Mouse (Mus musculus) intestine, embryonic 16.5 days (tissue): ENCODE results near the gene Mrpl14. TPM values are rescaled to one million over a fixed set of nuclear protein-coding genes. Genes with fewer than 3 reads are reported as not detected.

Experiments
- ATAC-seq: fragments of 200-750 bp; cut with Nextera tagmentation; 2 replicates; pipeline ENCODE4 v1.8.0; 2017; ENCODE audit warnings: moderate TSS enrichment, moderate library complexity
- H3K27ac ChIP-seq: fragments of 300-500 bp; sonication (generic); 2 replicates; pipeline ENCODE4 v1.5.1; 2014; ENCODE audit warnings: mild to moderate bottlenecking, low read length
- H3K27me3 ChIP-seq: fragments of 300-500 bp; sonication (generic); replicated peaks from 2 replicates; pipeline ENCODE4 v1.6.1; 2014; ENCODE audit warnings: low read length, control low read depth, mixed read lengths; ENCODE audit not compliant: control insufficient read depth, insufficient read depth
- H3K36me3 ChIP-seq: fragments of 300-500 bp; sonication (generic); 2 replicates; pipeline ENCODE4 v1.6.1; 2014; ENCODE audit warnings: low read length, control low read depth; ENCODE audit not compliant: control insufficient read depth, insufficient read depth
- H3K4me1 ChIP-seq: fragments of 300-500 bp; sonication (generic); 2 replicates; pipeline ENCODE4 v1.6.1; 2014; ENCODE audit warnings: low read length, control low read depth, mixed read lengths; ENCODE audit not compliant: control insufficient read depth, insufficient read depth
- H3K4me2 ChIP-seq: fragments of 300-500 bp; sonication (generic); 2 replicates; pipeline ENCODE4 v1.6.1; 2014; ENCODE audit warnings: low read depth, low read length, control low read depth
- H3K4me3 ChIP-seq: fragments of 300-500 bp; sonication (generic); 2 replicates; pipeline ENCODE4 v1.5.1; 2014; ENCODE audit warnings: mild to moderate bottlenecking, low read length
- H3K9ac ChIP-seq: fragments of 300-500 bp; sonication (generic); 2 replicates; pipeline ENCODE4 v1.6.1; 2014; ENCODE audit warnings: low read depth, low read length
- H3K9me3 ChIP-seq: fragments of 300-500 bp; sonication (generic); 2 replicates; pipeline ENCODE4 v1.6.1; 2016; ENCODE audit warnings: low read length, control low read depth; ENCODE audit not compliant: control insufficient read depth
- WGBS: fragments of 180-500 bp; shearing (Covaris S2); extraction: QIAGEN DNeasy Blood & Tissue Kit; methylation state at CpG from one replicate; pipeline ENCODE4 v1.1.7; 2014; 5-methylcytosine and 5-hydroxymethylcytosine counted together
- polyA plus RNA-seq: library from polyadenylated mRNA; unstranded; fragments of >200 nt; fragmentation: Nextera tagmentation; extraction: Ambion mirVana; gene quantifications from 2 replicates; pipeline ENCODE4 v1.2.1, GENCODE M21; 2015

The Mrpl14 gene
- polyA plus RNA-seq = 149 and 154 TPM in 2 replicates

DNA sequence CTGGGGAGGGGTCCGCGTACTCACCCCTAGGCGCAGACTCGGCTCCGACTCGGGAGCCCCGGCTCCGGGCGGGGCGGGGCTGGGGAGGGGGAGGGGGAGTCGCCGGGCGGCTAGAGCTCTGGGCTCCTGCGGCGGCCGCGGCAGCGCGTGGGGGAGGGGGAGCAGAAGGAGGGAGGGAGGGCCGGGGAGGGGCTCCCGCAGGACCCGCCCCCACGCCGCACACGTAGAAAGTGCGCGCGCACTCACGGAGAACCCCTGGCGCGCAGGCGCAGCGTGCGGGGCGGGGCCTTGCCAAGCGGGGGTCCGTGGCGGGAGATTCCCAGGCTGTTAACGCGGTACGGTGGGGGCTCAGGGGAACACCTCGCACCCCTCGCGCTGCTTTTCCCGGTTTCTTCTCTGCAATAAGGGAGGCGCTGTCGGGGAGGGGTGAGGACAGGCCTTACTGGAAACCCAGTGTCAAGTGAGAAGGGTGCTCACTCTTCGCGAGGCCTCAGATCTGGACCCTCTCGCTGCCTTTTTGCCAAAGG is at the start of gene Mrpl14:
TSS of gene Mrpl14 (plus strand) at position 230 of the 527 bp plus-strand sequence.
- 1% methylated on average over 36 of the region's 50 CpGs for WGBS
- ATAC-seq = peak; percentile 87

DNA sequence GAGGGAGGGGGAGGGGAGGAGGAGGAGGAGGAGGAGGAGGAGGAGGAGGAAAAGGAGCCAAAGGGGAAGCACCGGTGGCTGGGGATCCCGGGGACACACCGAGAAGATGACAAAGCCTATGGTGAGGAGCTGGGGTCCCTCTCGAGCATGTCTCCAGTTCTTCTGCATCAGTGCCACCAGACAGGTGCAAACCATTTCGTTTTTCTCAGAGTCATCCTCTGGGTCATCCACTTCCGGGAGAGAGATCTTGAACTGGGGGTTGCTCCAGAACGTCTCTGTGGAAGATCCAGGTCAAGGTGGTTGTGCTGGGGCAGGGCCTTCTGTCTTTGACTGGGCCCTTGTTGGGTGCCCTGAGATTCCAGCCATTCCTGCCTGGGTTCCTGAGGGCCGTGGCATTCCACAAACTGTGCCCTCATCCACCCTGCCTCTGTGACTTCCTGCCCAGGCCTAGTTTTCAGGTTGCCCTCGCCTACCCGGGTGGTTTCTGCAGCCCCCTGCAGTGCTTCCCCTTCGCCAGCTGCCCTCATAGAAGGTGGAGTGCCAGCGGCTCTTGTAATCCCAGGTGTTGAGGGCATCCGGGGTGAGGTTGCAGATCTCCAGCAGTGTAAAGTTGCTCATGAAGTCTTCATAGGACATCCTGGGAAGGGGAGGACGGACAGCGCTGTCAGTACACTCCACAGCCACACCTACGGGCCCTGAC is 47.4 kb upstream of the Mrpl14 start:
- 80% methylated on average over 16 of the region's 16 CpGs for WGBS
- no peaks in the 10 kb centered on the region for H3K9me3 ChIP-seq
- no peaks in the 10 kb centered on the region for H3K4me1 ChIP-seq
- no peak overlapping the region for H3K9ac ChIP-seq
- H3K4me2 ChIP-seq = no peak overlapping the region
- no peak for ATAC-seq
- H3K27me3 ChIP-seq = no peaks in the 10 kb centered on the region
- no peaks in the 10 kb centered on the region for H3K36me3 ChIP-seq
- H3K4me3 ChIP-seq = no peak overlapping the region
- no peak overlapping the region for H3K27ac ChIP-seq

More for the DNA sequence above, at the start of gene Mrpl14:
- no peaks in the 10 kb centered on the region for H3K9me3 ChIP-seq
- peak within 1 kb of the TSS; percentile 65 for H3K27ac ChIP-seq
- H3K27me3 ChIP-seq = no peaks in the 10 kb centered on the region
- H3K36me3 ChIP-seq = no peaks in the 10 kb centered on the region
- peaks cover 25% of the 10 kb centered on the region for H3K4me1 ChIP-seq
- peak within 1 kb of the TSS; percentile 94 for H3K9ac ChIP-seq
- H3K4me2 ChIP-seq = peak within 1 kb of the TSS; percentile 91
- peak within 1 kb of the TSS; percentile 95 for H3K4me3 ChIP-seq

DNA sequence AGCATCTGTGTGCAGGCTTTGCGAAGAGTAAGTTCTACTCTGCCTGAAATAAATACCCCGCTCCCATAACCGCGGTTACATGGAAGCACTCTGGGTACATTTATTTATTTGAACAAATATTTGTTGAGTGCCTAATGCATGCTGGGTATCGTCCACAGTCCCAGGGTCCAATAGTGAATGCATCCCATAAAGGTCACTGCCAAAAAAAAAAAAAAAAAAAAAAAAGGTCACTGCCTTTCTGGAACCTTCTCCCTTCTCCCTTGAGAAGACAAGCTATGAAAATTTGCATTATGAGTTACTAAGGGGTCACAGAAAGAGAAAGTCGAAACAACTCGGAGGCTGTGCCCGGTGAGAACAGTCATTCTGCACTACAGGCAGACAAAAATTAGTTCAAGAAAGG is 44.1 kb upstream of the Mrpl14 start:
- ATAC-seq = no peak
- H3K9me3 ChIP-seq = no peaks in the 10 kb centered on the region
- H3K4me2 ChIP-seq = no peak overlapping the region
- no peak overlapping the region for H3K4me3 ChIP-seq
- no peaks in the 10 kb centered on the region for H3K4me1 ChIP-seq
- no peaks in the 10 kb centered on the region for H3K36me3 ChIP-seq
- H3K27me3 ChIP-seq = no peaks in the 10 kb centered on the region
- WGBS = 82% methylated on average over 8 of the region's 8 CpGs
- H3K27ac ChIP-seq = no peak overlapping the region
- no peak overlapping the region for H3K9ac ChIP-seq

DNA sequence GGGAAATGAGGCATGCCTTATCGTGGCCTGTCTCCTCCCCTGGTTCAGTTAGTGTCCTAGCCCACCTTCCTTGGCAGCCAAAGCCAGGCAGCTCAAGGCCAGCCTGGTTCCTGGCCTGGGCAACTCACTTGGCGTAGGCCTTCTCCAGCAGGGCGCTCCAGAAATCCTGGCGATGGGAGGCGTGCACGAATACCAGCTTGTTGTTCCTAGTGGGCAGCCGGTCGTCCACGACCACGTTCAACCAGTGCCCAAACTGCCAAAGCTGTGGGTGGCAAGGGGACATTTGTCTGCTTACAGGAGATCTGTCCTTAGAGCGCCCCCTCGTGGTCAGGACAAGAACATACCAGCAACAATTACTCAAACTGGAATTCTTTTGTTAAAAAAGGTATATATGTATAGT is 43.4 kb upstream of the Mrpl14 start:
- no peaks in the 10 kb centered on the region for H3K27me3 ChIP-seq
- H3K4me2 ChIP-seq = no peak overlapping the region
- H3K4me3 ChIP-seq = no peak overlapping the region
- no peak overlapping the region for H3K9ac ChIP-seq
- no peaks in the 10 kb centered on the region for H3K4me1 ChIP-seq
- no peaks in the 10 kb centered on the region for H3K36me3 ChIP-seq
- no peaks in the 10 kb centered on the region for H3K9me3 ChIP-seq
- H3K27ac ChIP-seq = no peak overlapping the region
- 26% methylated on average over 12 of the region's 12 CpGs for WGBS
- ATAC-seq = no peak

GRCm38 (mm10) chr17:45644185-45644584 is 41.9 kb upstream of the Mrpl14 start:
- no peak for ATAC-seq
- Histone ChIP-seq H3K4me1 (no peaks in the 10 kb centered on the region), H3K36me3 (no peaks in the 10 kb centered on the region), H3K4me2 (no peak overlapping the region), H3K27ac (no peak overlapping the region), H3K9ac (no peak overlapping the region), H3K9me3 (no peaks in the 10 kb centered on the region), H3K4me3 (no peak overlapping the region), H3K27me3 (no peaks in the 10 kb centered on the region)
- 94% methylated on average over 4 of the region's 4 CpGs for WGBS

GRCm38 (mm10) chr17:45653233-45653632 is 32.9 kb upstream of the Mrpl14 start:
- Histone ChIP-seq H3K4me1 (no peaks in the 10 kb centered on the region), H3K27me3 (no peaks in the 10 kb centered on the region), H3K4me3 (no peak overlapping the region), H3K27ac (no peak overlapping the region), H3K36me3 (no peaks in the 10 kb centered on the region), H3K4me2 (no peak overlapping the region), H3K9ac (no peak overlapping the region), H3K9me3 (no peaks in the 10 kb centered on the region)
- 68% methylated on average over 7 of the region's 7 CpGs for WGBS
- no peak for ATAC-seq

GRCm38 (mm10) chr17:45655820-45656219 is 30.3 kb upstream of the Mrpl14 start:
- H3K27ac ChIP-seq = no peak overlapping the region
- no peaks in the 10 kb centered on the region for H3K4me1 ChIP-seq
- H3K9me3 ChIP-seq = no peaks in the 10 kb centered on the region
- no peak overlapping the region for H3K4me2 ChIP-seq
- no peaks in the 10 kb centered on the region for H3K27me3 ChIP-seq
- no peak overlapping the region for H3K4me3 ChIP-seq
- 28% methylated on average over 6 of the region's 6 CpGs for WGBS
- H3K9ac ChIP-seq = no peak overlapping the region
- H3K36me3 ChIP-seq = no peaks in the 10 kb centered on the region
- no peak for ATAC-seq

- H3K27ac ChIP-seq = no peak within 1 kb of the TSS
- no peaks in the 10 kb centered on the region for H3K9me3 ChIP-seq
- no peaks in the 10 kb centered on the region for H3K27me3 ChIP-seq
- H3K9ac ChIP-seq = no peak within 1 kb of the TSS
- no peak within 1 kb of the TSS for H3K4me2 ChIP-seq
- no peak for ATAC-seq
- 80% methylated on average over 4 of the region's 4 CpGs for WGBS
- no peaks in the 10 kb centered on the region for H3K4me1 ChIP-seq
- no peak within 1 kb of the TSS for H3K4me3 ChIP-seq
- no peaks in the 10 kb centered on the region for H3K36me3 ChIP-seq
Measured at GRCm38 (mm10) chr17:45659225-45659624, 26.9 kb upstream of the Mrpl14 start, which contains the start of gene Capn11. TSS of gene Capn11 (minus strand) at chr17:45659325.

- Histone ChIP-seq H3K4me2 (no peak overlapping the region), H3K36me3 (no peaks in the 10 kb centered on the region), H3K9ac (0 out of 2 replicates have a peak overlapping the region, but pooled peaks have one; percentile 36), H3K27ac (no peak overlapping the region), H3K4me1 (no peaks in the 10 kb centered on the region), H3K4me3 (no peak overlapping the region), H3K9me3 (no peaks in the 10 kb centered on the region), H3K27me3 (no peaks in the 10 kb centered on the region)
- ATAC-seq = peak; percentile 46
- WGBS = 29% methylated on average over 27 of the region's 27 CpGs
Measured at GRCm38 (mm10) chr17:45663106-45663919, 22.8 kb upstream of the Mrpl14 start.
